Mouse (Mus musculus) intestine, postnatal 0 days (tissue): ENCODE data around the gene Fam13a. TPM values are rescaled to one million over a fixed set of nuclear protein-coding genes. Genes with fewer than 3 reads are reported as not detected.
A peak's percentile ranks its signal among the peaks of the same experiment; 100 is the strongest.

Experiments used
- ATAC-seq: fragments of 200-750 bp; cut with Nextera tagmentation; 2 replicates; pipeline ENCODE4 v1.8.0; 2017; ENCODE audit warnings: mild to moderate bottlenecking, moderate TSS enrichment, moderate library complexity
- H3K27ac ChIP-seq: fragments of 300-500 bp; sonication (generic); 2 replicates; pipeline ENCODE4 v1.5.1; 2014; ENCODE audit warnings: mild to moderate bottlenecking, low read depth, low read length, moderate library complexity
- H3K27me3 ChIP-seq: fragments of 300-500 bp; sonication (generic); replicated peaks from 2 replicates; pipeline ENCODE4 v1.6.1; 2014; ENCODE audit warnings: low read length, mixed read lengths; ENCODE audit not compliant: control insufficient read depth, insufficient read depth
- H3K36me3 ChIP-seq: fragments of 300-500 bp; sonication (generic); 2 replicates; pipeline ENCODE4 v1.6.1; 2014; ENCODE audit warnings: mild to moderate bottlenecking, moderate library complexity; ENCODE audit not compliant: control insufficient read depth, insufficient read depth
- H3K4me1 ChIP-seq: fragments of 300-500 bp; sonication (generic); replicated peaks from 2 replicates; pipeline ENCODE4 v1.6.1; 2014; ENCODE audit warnings: antibody characterized with exemption, low read length, mixed read lengths; ENCODE audit not compliant: control insufficient read depth, insufficient read depth
- H3K4me2 ChIP-seq: fragments of 300-500 bp; sonication (generic); replicated peaks from 2 replicates; pipeline ENCODE4 v1.6.1; 2014; ENCODE audit warnings: low read depth, mild to moderate bottlenecking, moderate library complexity
- H3K4me3 ChIP-seq: fragments of 300-500 bp; sonication (generic); 2 replicates; pipeline ENCODE4 v1.5.1; 2014; ENCODE audit warnings: low read depth, low read length
- H3K9ac ChIP-seq: fragments of 300-500 bp; sonication (generic); 2 replicates; pipeline ENCODE4 v1.6.1; 2014; ENCODE audit warnings: mild to moderate bottlenecking, low read depth, low read length
- H3K9me3 ChIP-seq: fragments of 300-500 bp; sonication (generic); 2 replicates; pipeline ENCODE4 v1.6.1; 2016; ENCODE audit warnings: mixed run types; ENCODE audit not compliant: control insufficient read depth
- CTCF ChIP-seq: sonication (generic); IDR thresholded peaks from 2 replicates; pipeline ENCODE4 v1.5.1; 2016; ENCODE audit warnings: low read depth, mild to moderate bottlenecking, control low read depth, antibody characterized with exemption, moderate library complexity
- WGBS: fragments of 180-500 bp; shearing (Covaris S2); extraction: QIAGEN DNeasy Blood & Tissue Kit; methylation state at CpG from one replicate; pipeline ENCODE4 v1.1.7; 2014; 5-methylcytosine and 5-hydroxymethylcytosine counted together
- polyA plus RNA-seq: library from polyadenylated mRNA; unstranded; fragments of >200 nt; fragmentation: Nextera tagmentation; extraction: Ambion mirVana; gene quantifications from 2 replicates; pipeline ENCODE4 v1.2.1, GENCODE M21; 2015

Gene Fam13a
- polyA plus RNA-seq, 1 experiment from 2014 or later: 57.0 TPM

- ATAC-seq: no peak
- no peak overlapping the region for H3K27ac ChIP-seq
- H3K36me3 ChIP-seq: no peaks in the 10 kb centered on the region
- WGBS: 76% methylated on average over 1 of the region's 1 CpGs
- no peaks in the 10 kb centered on the region for H3K9me3 ChIP-seq
- TF ChIP-seq CTCF: no peak
- H3K4me3 ChIP-seq: no peak overlapping the region
- no peak overlapping the region for H3K4me2 ChIP-seq
- H3K4me1 ChIP-seq: no peaks in the 10 kb centered on the region
- H3K9ac ChIP-seq: no peak overlapping the region
- H3K27me3 ChIP-seq: 0 out of 2 replicates have a peak, but pooled peaks cover 3% of the 10 kb centered on the region
These were observed 15.4 kb upstream of the Fam13a start for GRCm38 (mm10) chr6:59039719-59040118.

GRCm38 (mm10) chr6:59032748-59033147 is 8.4 kb upstream of the Fam13a start:
- Histone ChIP-seq H3K4me3 (no peak overlapping the region), H3K9ac (no peak overlapping the region), H3K36me3 (no peaks in the 10 kb centered on the region), H3K4me2 (no peak overlapping the region), H3K27me3 (no peaks in the 10 kb centered on the region), H3K9me3 (no peaks in the 10 kb centered on the region), H3K27ac (no peak overlapping the region), H3K4me1 (no peaks in the 10 kb centered on the region)
- WGBS: 84% methylated on average over 5 of the region's 5 CpGs
- no peak for ATAC-seq
- no peak for TF ChIP-seq CTCF

DNA sequence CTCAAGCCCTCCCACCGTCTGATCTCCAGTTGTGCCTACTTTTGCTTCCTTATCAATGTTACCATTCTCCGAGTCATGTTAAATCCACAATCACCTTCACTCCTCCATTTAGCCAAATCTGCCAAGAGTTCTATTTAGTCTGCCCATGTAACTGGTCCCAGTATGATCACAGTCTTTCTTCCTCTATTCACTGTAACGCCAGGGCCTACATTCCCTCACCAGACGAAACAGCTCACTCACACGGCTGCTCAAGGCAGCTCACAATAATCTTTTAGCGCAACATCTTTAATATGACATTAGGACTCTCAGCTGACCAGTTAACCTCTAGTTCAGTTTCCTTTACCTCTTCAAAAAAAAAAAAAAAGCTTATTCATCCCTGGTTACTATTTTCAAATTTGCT is 7.2 kb upstream of the Fam13a start:
- Histone ChIP-seq H3K9me3 (no peaks in the 10 kb centered on the region), H3K9ac (no peak overlapping the region), H3K4me1 (no peaks in the 10 kb centered on the region), H3K27me3 (no peaks in the 10 kb centered on the region), H3K4me2 (no peak overlapping the region), H3K36me3 (no peaks in the 10 kb centered on the region), H3K27ac (no peak overlapping the region), H3K4me3 (no peak overlapping the region)
- no peak for ATAC-seq
- 86% methylated on average over 6 of the region's 6 CpGs for WGBS
- TF ChIP-seq CTCF: no peak

GRCm38 (mm10) chr6:59030667-59031066 is 6.3 kb upstream of the Fam13a start:
- H3K27me3 ChIP-seq: no peaks in the 10 kb centered on the region
- no peak overlapping the region for H3K4me2 ChIP-seq
- H3K36me3 ChIP-seq: no peaks in the 10 kb centered on the region
- no peak overlapping the region for H3K27ac ChIP-seq
- H3K9me3 ChIP-seq: no peaks in the 10 kb centered on the region
- no peak overlapping the region for H3K9ac ChIP-seq
- ATAC-seq: no peak
- no peak for TF ChIP-seq CTCF
- H3K4me3 ChIP-seq: no peak overlapping the region
- 92% methylated on average over 2 of the region's 2 CpGs for WGBS
- H3K4me1 ChIP-seq: no peaks in the 10 kb centered on the region

DNA sequence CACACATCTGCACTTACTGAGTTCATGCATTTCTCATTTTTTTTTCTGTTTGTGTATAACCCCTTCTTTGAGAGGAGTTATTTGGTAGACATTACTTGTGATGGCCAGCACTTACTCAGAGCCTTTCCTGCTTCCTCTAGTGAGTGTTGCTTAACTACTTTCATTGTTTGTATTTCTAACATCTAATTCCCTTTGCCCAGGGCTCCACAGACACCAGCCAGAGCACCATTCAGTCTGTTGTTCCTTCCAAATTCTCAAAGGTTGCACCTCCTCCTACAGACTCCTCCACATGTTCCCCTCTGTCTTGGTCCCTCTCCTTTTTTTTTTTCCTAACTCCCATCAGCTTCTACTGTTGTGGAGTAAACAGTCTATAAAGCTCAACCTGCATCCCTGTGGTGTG is 5.7 kb upstream of the Fam13a start:
- TF ChIP-seq CTCF: no peak
- no peaks in the 10 kb centered on the region for H3K4me1 ChIP-seq
- H3K27me3 ChIP-seq: no peaks in the 10 kb centered on the region
- no peaks in the 10 kb centered on the region for H3K36me3 ChIP-seq
- no peak overlapping the region for H3K27ac ChIP-seq
- ATAC-seq: no peak
- H3K9me3 ChIP-seq: no peaks in the 10 kb centered on the region
- H3K9ac ChIP-seq: no peak overlapping the region
- no peak overlapping the region for H3K4me3 ChIP-seq
- no peak overlapping the region for H3K4me2 ChIP-seq

GRCm38 (mm10) chr6:59028871-59029270 is 4.5 kb upstream of the Fam13a start:
- Histone ChIP-seq H3K4me1 (no peaks in the 10 kb centered on the region), H3K27me3 (no peaks in the 10 kb centered on the region), H3K9ac (no peak overlapping the region), H3K27ac (no peak overlapping the region), H3K4me3 (no peak overlapping the region), H3K9me3 (no peaks in the 10 kb centered on the region), H3K4me2 (no peak overlapping the region), H3K36me3 (no peaks in the 10 kb centered on the region)
- no peak for ATAC-seq
- WGBS: 48% methylated on average over 2 of the region's 2 CpGs
- TF ChIP-seq CTCF: no peak

- Histone ChIP-seq H3K27me3 (no peaks in the 10 kb centered on the region), H3K9me3 (no peaks in the 10 kb centered on the region), H3K9ac (no peak overlapping the region), H3K4me2 (peak overlapping the region; percentile 72), H3K4me1 (0 out of 2 replicates have a peak, but pooled peaks cover 4% of the 10 kb centered on the region), H3K36me3 (no peaks in the 10 kb centered on the region), H3K4me3 (peak overlapping the region; percentile 52), H3K27ac (peak overlapping the region; percentile 41)
- 10% methylated on average over 3 of the region's 3 CpGs for WGBS
- peak; percentile 72 for ATAC-seq
- no peak for TF ChIP-seq CTCF
These were observed 457 bp upstream of the Fam13a start for GRCm38 (mm10) chr6:59024806-59025205.
